Mouse (Mus musculus): Measurements from ENCODE around the gene Rcor1. TPM values are rescaled to one million over a fixed set of nuclear protein-coding genes. Genes with fewer than 3 reads are reported as not detected.

The Rcor1 gene
- polyA plus RNA-seq, 1 experiment, result 34.4 TPM

DNA sequence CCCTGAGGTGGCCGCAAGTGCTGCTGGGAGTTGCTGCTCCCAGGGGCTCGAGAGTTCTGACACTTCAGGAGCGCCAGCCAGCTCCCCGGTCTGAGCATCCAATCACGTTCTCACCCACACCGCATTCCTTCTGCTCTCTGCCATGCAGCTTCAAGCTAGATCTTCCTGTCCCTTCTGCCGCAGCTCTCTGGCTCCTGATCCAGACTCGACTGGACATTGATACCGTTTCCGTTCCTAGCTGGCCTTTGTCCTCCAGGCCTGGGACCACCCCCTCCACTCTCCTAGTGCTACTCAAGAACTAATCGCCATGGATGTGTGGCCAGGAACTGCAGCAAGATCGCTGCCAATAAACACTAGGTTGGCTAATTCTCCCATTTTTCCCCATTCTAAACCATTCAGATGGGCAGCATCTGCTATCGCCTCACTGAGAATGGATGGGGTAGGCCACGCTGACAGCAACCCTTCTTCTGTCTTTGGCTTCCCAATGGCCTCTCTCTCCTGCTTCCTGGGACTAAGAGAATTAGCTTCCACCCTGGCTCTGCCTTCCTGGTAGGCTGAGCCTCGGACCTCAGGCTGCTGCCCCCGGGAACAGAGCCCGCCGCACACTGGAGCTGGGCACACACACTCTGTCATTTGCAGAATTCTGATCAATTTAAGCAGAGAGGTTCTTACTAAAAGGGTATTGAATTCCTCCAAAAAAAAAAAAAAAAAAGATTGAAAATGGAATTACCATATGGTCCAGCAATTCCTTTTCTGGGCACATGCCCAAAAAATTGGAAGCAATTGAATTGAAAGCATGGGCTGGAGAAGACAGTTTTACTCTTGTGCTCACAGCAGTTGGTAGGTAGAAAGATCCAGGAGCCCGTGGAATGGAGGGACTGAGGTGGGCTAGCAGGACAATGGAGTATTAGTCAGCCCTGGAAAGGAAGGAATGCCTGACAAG, 95.9 kb downstream of the Rcor1 start:
- Histone ChIP-seq H3K9ac (ENCODE audit: low read depth, poor library complexity, severe bottlenecking) (no peak overlapping the region), H3K27ac (ENCODE audit: insufficient read depth, low read length) (no peak overlapping the region), H3K9me3 (replicated peaks; ENCODE audit: control insufficient read depth, insufficient read depth, low read length, poor library complexity, severe bottlenecking) (no peaks in the 10 kb centered on the region), H3K4me1 (ENCODE audit: control insufficient read depth, insufficient read depth, low read length) (no peaks in the 10 kb centered on the region), H3K27me3 (ENCODE audit: control insufficient read depth, insufficient read depth, low read length, poor library complexity, severe bottlenecking) (no peaks in the 10 kb centered on the region), H3K36me3 (ENCODE audit: control insufficient read depth, insufficient read depth, low read length, poor library complexity, severe bottlenecking) (no peaks in the 10 kb centered on the region), H3K4me3 (ENCODE audit: low read depth, low read length) (no peak overlapping the region)
- TF ChIP-seq EP300 (IDR thresholded peaks at IDR 0.05; ENCODE audit: insufficient read depth, low read depth, low read length), result no peak
- TF ChIP-seq POLR2A (IDR thresholded peaks at IDR 0.05; ENCODE audit: insufficient read depth, low read length), result no peak
- no peak for TF ChIP-seq CTCF (IDR thresholded peaks at IDR 0.05; ENCODE audit: low read depth, low read length)

- Histone ChIP-seq H3K27me3 (ENCODE audit: control insufficient read depth, insufficient read depth, low read length, poor library complexity, severe bottlenecking) (no peaks in the 10 kb centered on the region), H3K4me1 (ENCODE audit: control insufficient read depth, insufficient read depth, low read length) (no peaks in the 10 kb centered on the region), H3K36me3 (ENCODE audit: control insufficient read depth, insufficient read depth, low read length, poor library complexity, severe bottlenecking) (no peaks in the 10 kb centered on the region), H3K27ac (ENCODE audit: insufficient read depth, low read length) (no peak overlapping the region), H3K9ac (ENCODE audit: low read depth, poor library complexity, severe bottlenecking) (no peak overlapping the region), H3K9me3 (replicated peaks; ENCODE audit: control insufficient read depth, insufficient read depth, low read length, poor library complexity, severe bottlenecking) (no peaks in the 10 kb centered on the region), H3K4me3 (ENCODE audit: low read depth, low read length) (no peak overlapping the region)
- TF ChIP-seq CTCF (IDR thresholded peaks at IDR 0.05; ENCODE audit: low read depth, low read length), result no peak
- TF ChIP-seq POLR2A (IDR thresholded peaks at IDR 0.05; ENCODE audit: insufficient read depth, low read length), result no peak
- TF ChIP-seq EP300 (IDR thresholded peaks at IDR 0.05; ENCODE audit: insufficient read depth, low read depth, low read length), result no peak
Observed at GRCm38 (mm10) chr12:111135953-111136352, 96.8 kb downstream of the Rcor1 start.

- no peak overlapping the region for H3K9ac ChIP-seq (ENCODE audit: low read depth, poor library complexity, severe bottlenecking)
- H3K9me3 ChIP-seq (replicated peaks; ENCODE audit: control insufficient read depth, insufficient read depth, low read length, poor library complexity, severe bottlenecking), result no peaks in the 10 kb centered on the region
- H3K27me3 ChIP-seq (ENCODE audit: control insufficient read depth, insufficient read depth, low read length, poor library complexity, severe bottlenecking), result no peaks in the 10 kb centered on the region
- no peak overlapping the region for H3K4me3 ChIP-seq (ENCODE audit: low read depth, low read length)
- H3K27ac ChIP-seq (ENCODE audit: insufficient read depth, low read length), result no peak overlapping the region
- no peaks in the 10 kb centered on the region for H3K36me3 ChIP-seq (ENCODE audit: control insufficient read depth, insufficient read depth, low read length, poor library complexity, severe bottlenecking)
- TF ChIP-seq POLR2A (IDR thresholded peaks at IDR 0.05; ENCODE audit: insufficient read depth, low read length) (no peak), EP300 (IDR thresholded peaks at IDR 0.05; ENCODE audit: insufficient read depth, low read depth, low read length) (no peak), CTCF (IDR thresholded peaks at IDR 0.05; ENCODE audit: low read depth, low read length) (peak; percentile 58)
- H3K4me1 ChIP-seq (ENCODE audit: control insufficient read depth, insufficient read depth, low read length), result no peaks in the 10 kb centered on the region
Observed at GRCm38 (mm10) chr12:111137079-111137478, 97.9 kb downstream of the Rcor1 start.

- no peaks in the 10 kb centered on the region for H3K9me3 ChIP-seq (replicated peaks; ENCODE audit: control insufficient read depth, insufficient read depth, low read length, poor library complexity, severe bottlenecking)
- H3K27me3 ChIP-seq (ENCODE audit: control insufficient read depth, insufficient read depth, low read length, poor library complexity, severe bottlenecking), result no peaks in the 10 kb centered on the region
- H3K4me1 ChIP-seq (ENCODE audit: control insufficient read depth, insufficient read depth, low read length), result peaks cover 5% of the 10 kb centered on the region
- H3K36me3 ChIP-seq (ENCODE audit: control insufficient read depth, insufficient read depth, low read length, poor library complexity, severe bottlenecking), result no peaks in the 10 kb centered on the region
- TF ChIP-seq CTCF (IDR thresholded peaks at IDR 0.05; ENCODE audit: low read depth, low read length), result peak; percentile 72
- TF ChIP-seq EP300 (IDR thresholded peaks at IDR 0.05; ENCODE audit: insufficient read depth, low read depth, low read length), result no peak
- no peak for TF ChIP-seq POLR2A (IDR thresholded peaks at IDR 0.05; ENCODE audit: insufficient read depth, low read length)
- peak overlapping the region; percentile 42 for H3K9ac ChIP-seq (ENCODE audit: low read depth, poor library complexity, severe bottlenecking)
- H3K4me3 ChIP-seq (ENCODE audit: low read depth, low read length), result peak overlapping the region; percentile 17
- H3K27ac ChIP-seq (ENCODE audit: insufficient read depth, low read length), result no peak overlapping the region
Observed at GRCm38 (mm10) chr12:111143005-111143508, 103.9 kb downstream of the Rcor1 start.

DNA sequence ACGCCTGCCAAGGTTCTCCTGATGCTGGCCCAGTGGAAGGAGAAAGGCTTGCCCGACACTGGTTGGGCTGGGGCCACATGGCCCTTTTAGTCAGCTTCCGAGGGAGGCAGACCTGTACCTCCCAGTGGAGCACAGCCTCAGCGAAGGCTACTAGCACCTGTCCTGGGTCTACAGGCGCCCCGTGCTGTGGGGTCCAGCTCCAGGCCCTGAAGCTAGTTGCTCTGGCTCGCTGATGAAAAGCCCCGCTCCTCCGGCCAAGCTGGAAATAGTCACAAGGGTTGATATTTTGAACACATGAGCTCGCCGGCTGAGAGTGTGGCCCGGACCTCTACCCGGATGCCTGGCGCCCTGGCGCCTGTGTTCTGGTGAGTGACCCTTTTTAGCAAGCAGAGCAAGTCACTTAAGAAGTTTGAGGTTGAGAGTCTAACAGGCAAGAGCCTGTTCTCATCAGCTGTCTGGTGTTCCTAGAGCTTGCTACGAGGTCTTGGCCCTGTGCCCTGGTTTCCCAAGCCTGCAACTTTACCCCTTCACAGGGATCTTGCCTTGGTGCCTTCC, 104.4 kb downstream of the Rcor1 start:
- Histone ChIP-seq H3K9ac (ENCODE audit: low read depth, poor library complexity, severe bottlenecking) (peak overlapping the region; percentile 42), H3K27ac (ENCODE audit: insufficient read depth, low read length) (no peak overlapping the region), H3K4me3 (ENCODE audit: low read depth, low read length) (peak overlapping the region; percentile 17)

More for the DNA sequence above, 104.4 kb downstream of the Rcor1 start:
- TF ChIP-seq CTCF (IDR thresholded peaks at IDR 0.05; ENCODE audit: low read depth, low read length), result no peak
- no peak for TF ChIP-seq EP300 (IDR thresholded peaks at IDR 0.05; ENCODE audit: insufficient read depth, low read depth, low read length)
- TF ChIP-seq POLR2A (IDR thresholded peaks at IDR 0.05; ENCODE audit: insufficient read depth, low read length), result no peak
- Histone ChIP-seq H3K9me3 (replicated peaks; ENCODE audit: control insufficient read depth, insufficient read depth, low read length, poor library complexity, severe bottlenecking) (no peaks in the 10 kb centered on the region), H3K36me3 (ENCODE audit: control insufficient read depth, insufficient read depth, low read length, poor library complexity, severe bottlenecking) (no peaks in the 10 kb centered on the region), H3K27me3 (ENCODE audit: control insufficient read depth, insufficient read depth, low read length, poor library complexity, severe bottlenecking) (no peaks in the 10 kb centered on the region), H3K4me1 (ENCODE audit: control insufficient read depth, insufficient read depth, low read length) (peaks cover 5% of the 10 kb centered on the region)
